Mouse (Mus musculus) cortical plate, adult 2 months (tissue): ENCODE results near the gene Fgfr2.

Experiments used
- CTCF ChIP-seq: fragments of 200-500 bp; IDR thresholded peaks from 2 replicates; pipeline ENCODE4 v1.5.1; 2011; ENCODE audit warnings: mild to moderate bottlenecking, control low read depth, low read length; ENCODE audit not compliant: insufficient read depth; ENCODE audit errors: extremely low read depth
- POLR2A ChIP-seq: fragments of 200-500 bp; IDR thresholded peaks from 2 replicates; pipeline ENCODE4 v1.6.1; 2011; ENCODE audit warnings: mild to moderate bottlenecking, low read length, control low read depth; ENCODE audit not compliant: insufficient read depth; ENCODE audit errors: extremely low read depth

DNA sequence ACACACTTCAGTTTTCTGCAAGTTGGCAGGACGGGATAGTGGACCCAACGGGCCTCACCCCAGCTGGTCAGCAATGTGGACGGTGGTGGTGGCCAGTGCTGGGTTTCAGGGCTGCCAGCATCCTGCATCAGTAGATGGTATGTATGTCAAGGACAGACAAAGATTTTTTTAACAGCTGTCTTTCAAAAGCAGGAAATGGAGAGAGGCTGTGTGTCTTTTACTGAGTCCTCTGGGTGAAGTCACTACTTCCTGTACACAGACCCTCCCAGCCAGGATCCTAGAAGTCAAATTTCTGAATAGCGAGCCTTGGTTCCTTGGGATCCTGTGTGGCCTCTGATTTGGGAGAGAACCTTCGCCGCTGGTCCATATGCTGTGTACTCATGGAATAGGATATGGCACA lies 2832.0 kb downstream of the Fgfr2 start:
- TF ChIP-seq CTCF = no peak
- no peak for TF ChIP-seq POLR2A
